ENCODE assay signal across 24 mouse cellular contexts in genomic region chr10:26585106-26585505, GRCm38 (mm10).
DNase-seq lines count a peak whose midpoint lies in the region; ATAC-seq and TF ChIP-seq lines count a peak whose summit lies in the region.
"Had no signal": no experiment of that assay in that cellular context is flagged by ENCODE, and none has a peak within 500 bp of the region (broad histone marks: within the 10 kb centered on the region; RNA-seq: fewer than 3 reads in every experiment).

No protein-coding gene starts in this region.

- H3K4me3 ChIP-seq in myocyte, result no peak overlapping the region
- H3K4me3 ChIP-seq: embryonic facial prominence, embryonic 13.5 days; forebrain, embryonic 12.5 days; heart, adult 2 months; heart, embryonic 15.5 days; hindbrain, embryonic 10.5 days; intestine, embryonic 15.5 days had no signal

- H3K27me3 ChIP-seq in myocyte (ENCODE audit: control insufficient read depth, insufficient read depth, insufficient read length), result no peaks in the 10 kb centered on the region
- H3K27me3 ChIP-seq: embryonic facial prominence, embryonic 13.5 days; forebrain, embryonic 12.5 days; heart, embryonic 15.5 days; intestine, embryonic 15.5 days had no signal

- H3K79me2 ChIP-seq in myocyte (ENCODE audit: control insufficient read depth, insufficient read depth), result no peaks in the 10 kb centered on the region

- peak; percentile 81 for ATAC-seq in activated CD4-positive, CD25-positive, alpha-beta regulatory T cell, adult 4 months
- ATAC-seq: forebrain, embryonic 16.5 days; hindbrain, embryonic 16.5 days; intestine, embryonic 15.5 days had no signal

- no peak for TF ChIP-seq POLR2A in myocyte (IDR thresholded peaks at IDR 0.05; ENCODE audit: insufficient read length, low read depth)

- no peaks in the 10 kb centered on the region for H3K36me3 ChIP-seq in myocyte (ENCODE audit: control insufficient read depth, insufficient read depth)
- H3K36me3 ChIP-seq: embryonic facial prominence, embryonic 13.5 days; forebrain, embryonic 12.5 days; heart, embryonic 15.5 days; hindbrain, embryonic 10.5 days; intestine, embryonic 15.5 days had no signal

- H3ac ChIP-seq in myocyte (ENCODE audit: control insufficient read depth, insufficient read length), result no peak overlapping the region

- H3K4me2 ChIP-seq in myocyte (ENCODE audit: low read depth), result peak overlapping the region; percentile 65
- H3K4me2 ChIP-seq: embryonic facial prominence, embryonic 13.5 days; forebrain, embryonic 12.5 days; heart, embryonic 11.5 days; heart, embryonic 15.5 days; intestine, embryonic 15.5 days had no signal

- peak; percentile 21 for DNase-seq in thymus, postnatal 14 days
- DNase-seq in thymus, postnatal 10 days (ENCODE audit: low spot score in 2 of 2), result no peak
- DNase-seq in CD4-positive helper T cell, adult 2 months (ENCODE audit: low read depth, low spot score), result peak; percentile 37
- no peak for DNase-seq in spleen, adult 12 weeks (ENCODE audit: low spot score)
- no peak for DNase-seq in layer of hippocampus, adult 8-10 months (ENCODE audit: low spot score in 2 of 2)
- DNase-seq in urinary bladder, adult 2 months (ENCODE audit: low spot score), result no peak
- DNase-seq: adrenal gland, postnatal 10 days; B cell, adult 2 months; cerebellum, adult 11-12 months; cerebellum, adult 9-10 months; cerebellum, postnatal 25 days; gastrocnemius, postnatal 14 days; heart, adult 2 months; heart, postnatal 14 days had no signal

TF ChIP-seq in myocyte, 11 proteins besides CTCF, POLR2A, EP300 and RAD21:
- TF ChIP-seq MYOG (IDR thresholded peaks at IDR 0.05; ENCODE audit: control insufficient read depth in 1 of 3, insufficient read depth in 1 of 3, insufficient read length in 2 of 3, low read depth in 2 of 3), result peak in 1 of 3 experiments; percentile 31
- TF ChIP-seq POLR2AphosphoS2 (IDR thresholded peaks at IDR 0.05; ENCODE audit: insufficient read length, low read depth), result no peak
- TF ChIP-seq MYOD1 (IDR thresholded peaks at IDR 0.05; ENCODE audit: control insufficient read depth in 1 of 3, insufficient read length in 2 of 3, low read depth in 2 of 3), result peak in 2 of 3 experiments; percentile 49 to 56

Comparison
In these comparisons a context has a peak if more than half of its experiments do, and no peak if none do; other contexts are left out.
1. DNase-seq: peak in thymus, postnatal 14 days (single experiment) and CD4-positive helper T cell, adult 2 months (single experiment); none in thymus, postnatal 10 days (0 of 2), spleen, adult 12 weeks (single experiment), layer of hippocampus, adult 8-10 months (0 of 2) and urinary bladder, adult 2 months (single experiment).